In genomic region chr9:70817396-70817795, GRCm38 (mm10) we compare ENCODE assay signal across 12 mouse cellular contexts.
DNase-seq lines count a peak whose midpoint lies in the region; ATAC-seq and TF ChIP-seq lines count a peak whose summit lies in the region.
"Had no signal": no experiment of that assay in that cellular context is flagged by ENCODE, and none has a peak within 500 bp of the region (broad histone marks: within the 10 kb centered on the region; RNA-seq: fewer than 3 reads in every experiment).

No protein-coding gene starts in this region.

- no peak for TF ChIP-seq RAD21 in CH12.LX (IDR thresholded peaks at IDR 0.05; ENCODE audit: low read depth, low read length)

- H3K9me3 ChIP-seq in CH12.LX (replicated peaks; ENCODE audit: low read length) (no peaks in the 10 kb centered on the region), ES-E14 (ENCODE audit: control insufficient read depth, insufficient read depth, low read depth, low read length) (no peaks in the 10 kb centered on the region)
- no peaks in the 10 kb centered on the region for H3K9me3 ChIP-seq in midbrain, embryonic 16.5 days (replicated peaks; ENCODE audit: control insufficient read depth, low read length, poor library complexity, severe bottlenecking)
- no peaks in the 10 kb centered on the region for H3K9me3 ChIP-seq in kidney, embryonic 16.5 days (ENCODE audit: low read length)
- no peaks in the 10 kb centered on the region for H3K9me3 ChIP-seq in forebrain, embryonic 11.5 days (ENCODE audit: control insufficient read depth, low read length)

- in situ Hi-C loops in CH12.LX (cut with MboI; ENCODE audit: low pct_ligation_motif_present, low pct_unique_long_range_greater_than_20kb, low sequenced_read_pairs), result no loop called here
- in situ Hi-C loops in ES-E14 (cut with MboI; ENCODE audit: low sequenced_read_pairs in 2 of 2, unreplicated experiment in 2 of 2), result no loop called here

- no peaks in the 10 kb centered on the region for H3K79me2 ChIP-seq in CH12.LX (replicated peaks; ENCODE audit: control insufficient read depth, extremely low read depth, insufficient read depth, poor library complexity, severe bottlenecking)

- H3K27me3 ChIP-seq in CH12.LX (replicated peaks), result no peaks in the 10 kb centered on the region
- H3K27me3 ChIP-seq in midbrain, embryonic 16.5 days (ENCODE audit: control insufficient read depth, insufficient read depth, low read depth, low read length), result no peaks in the 10 kb centered on the region
- no peaks in the 10 kb centered on the region for H3K27me3 ChIP-seq in kidney, embryonic 16.5 days (ENCODE audit: insufficient read depth, low read length)
- no peaks in the 10 kb centered on the region for H3K27me3 ChIP-seq in forebrain, embryonic 11.5 days (ENCODE audit: control insufficient read depth, insufficient read depth, low read length)

- no peak for TF ChIP-seq EP300 in CH12.LX (IDR thresholded peaks at IDR 0.05; ENCODE audit: low read length)

- peak overlapping the region; percentile 82 for H3K27ac ChIP-seq in layer of hippocampus, adult 2 months
- peak overlapping the region; percentile 89 for H3K27ac ChIP-seq in CH12.LX (ENCODE audit: insufficient read depth, low read depth)
- peak overlapping the region; percentile 33; the same call in 1 of the 2 replicates for H3K27ac ChIP-seq in ES-E14 (ENCODE audit: insufficient read depth, low read depth, low read length, poor library complexity, severe bottlenecking)
- 0 out of 2 replicates have a peak overlapping the region, but pooled peaks have one; percentile 18 for H3K27ac ChIP-seq in midbrain, embryonic 16.5 days (ENCODE audit: low read length)
- no peak overlapping the region for H3K27ac ChIP-seq in kidney, embryonic 16.5 days (ENCODE audit: low read length)
- no peak overlapping the region for H3K27ac ChIP-seq in forebrain, embryonic 11.5 days (ENCODE audit: low read depth, low read length)

- ATAC-seq in midbrain, embryonic 16.5 days, result no peak
- no peak for ATAC-seq in kidney, embryonic 16.5 days (ENCODE audit: low FRiP score, low TSS enrichment)
- no peak for ATAC-seq in forebrain, embryonic 11.5 days (replicated peaks; ENCODE audit: low FRiP score)

- no peak for TF ChIP-seq CTCF in layer of hippocampus, adult 2 months (conservative IDR thresholded peaks at IDR 0.05)
- no peak for TF ChIP-seq CTCF in CH12.LX (conservative IDR thresholded peaks at IDR 0.05 in 1 of 2, IDR thresholded peaks at IDR 0.05 in 1 of 2; ENCODE audit: low read depth in 2 of 2, low read length in 2 of 2)

- no peak for DNase-seq in layer of hippocampus, adult 2 months (ENCODE audit: low spot score in 2 of 2)
- no peak for DNase-seq in layer of hippocampus, adult 11-12 months (ENCODE audit: low spot score)
- DNase-seq in CH12.LX (ENCODE audit: extremely low read depth) (no peak), ES-E14 (ENCODE audit: low read depth, low spot score) (peak; percentile 62)
- no peak for DNase-seq in forebrain, embryonic 11.5 days (ENCODE audit: low spot score)
- DNase-seq: cerebellum, adult 11-12 months; kidney, adult 2 months; lung, postnatal 14 days; right cerebral cortex, postnatal 4 days had no signal

- no peak for TF ChIP-seq POLR2A in CH12.LX (IDR thresholded peaks at IDR 0.05; ENCODE audit: low read depth, low read length)

- 11% methylated on average over 1 of the region's 1 CpGs for WGBS in midbrain, embryonic 16.5 days
- WGBS in kidney, embryonic 16.5 days, result 42% methylated on average over 1 of the region's 1 CpGs
- 29% methylated on average over 1 of the region's 1 CpGs for WGBS in forebrain, embryonic 11.5 days

- H3K4me1 ChIP-seq in CH12.LX (ENCODE audit: control insufficient read depth in 1 of 2, insufficient read depth in 2 of 2) (peaks cover 14 to 44% of the 10 kb centered on the region in 2 experiments), ES-E14 (ENCODE audit: control insufficient read depth in 2 of 2, insufficient read depth in 2 of 2, low read length in 2 of 2, poor library complexity in 1 of 2) (peaks cover 8 to 34% of the 10 kb centered on the region in 2 experiments; a peak in 3 of 4 replicates)
- H3K4me1 ChIP-seq in midbrain, embryonic 16.5 days (ENCODE audit: control insufficient read depth, insufficient read depth, low read length), result peaks cover 10% of the 10 kb centered on the region; the same call in 1 of the 2 replicates
- H3K4me1 ChIP-seq in kidney, embryonic 16.5 days (ENCODE audit: insufficient read depth, low read length), result peaks cover 17% of the 10 kb centered on the region
- H3K4me1 ChIP-seq in forebrain, embryonic 11.5 days (replicated peaks; ENCODE audit: control insufficient read depth, insufficient read depth, low read length), result no peaks in the 10 kb centered on the region; the same call in 1 of the 2 replicates

- H3K9ac ChIP-seq in CH12.LX (ENCODE audit: insufficient read depth, low read depth) (peak overlapping the region; percentile 85; the same call in 1 of the 2 replicates), ES-E14 (ENCODE audit: insufficient read depth, low read depth, low read length, poor library complexity, severe bottlenecking) (no peak overlapping the region)
- H3K9ac ChIP-seq in midbrain, embryonic 16.5 days (ENCODE audit: low read depth, low read length), result no peak overlapping the region
- H3K9ac ChIP-seq in kidney, embryonic 16.5 days (replicated peaks; ENCODE audit: low read length), result no peak overlapping the region
- H3K9ac ChIP-seq in forebrain, embryonic 11.5 days (ENCODE audit: low read length), result no peak overlapping the region

- dilution Hi-C loops in CH12.LX (cut with MboI; ENCODE audit: extremely low pct_ligation_motif_present, extremely low pct_unique_long_range_greater_than_20kb, low sequenced_read_pairs), result no loop called here

- H3K36me3 ChIP-seq in CH12.LX (replicated peaks in 1 of 2; ENCODE audit: control insufficient read depth in 1 of 2, insufficient read depth in 1 of 2, low read length in 1 of 2), result peaks cover 3 to 4% of the 10 kb centered on the region in 2 experiments
- no peaks in the 10 kb centered on the region for H3K36me3 ChIP-seq in ES-E14 (ENCODE audit: control insufficient read depth, insufficient read depth, low read length, poor library complexity, severe bottlenecking)
- H3K36me3 ChIP-seq in midbrain, embryonic 16.5 days (ENCODE audit: control insufficient read depth, insufficient read depth, low read length), result no peaks in the 10 kb centered on the region
- no peaks in the 10 kb centered on the region for H3K36me3 ChIP-seq in kidney, embryonic 16.5 days (ENCODE audit: insufficient read depth, low read length)
- H3K36me3 ChIP-seq in forebrain, embryonic 11.5 days (ENCODE audit: control insufficient read depth, insufficient read depth, low read length), result no peaks in the 10 kb centered on the region

- H3K4me3 ChIP-seq in layer of hippocampus, adult 2 months, result no peak overlapping the region
- H3K4me3 ChIP-seq in CH12.LX (replicated peaks in 1 of 3; ENCODE audit: low read depth in 2 of 3, low read length in 2 of 3, poor library complexity in 1 of 3) (peak overlapping the region in 2 of 3 experiments; percentile 20 to 47), ES-E14 (ENCODE audit: insufficient read depth in 1 of 2, low read depth in 1 of 2, low read length in 2 of 2, poor library complexity in 1 of 2, severe bottlenecking in 1 of 2) (no peak overlapping the region)
- no peak overlapping the region for H3K4me3 ChIP-seq in midbrain, embryonic 16.5 days (ENCODE audit: low read depth, low read length)
- H3K4me3 ChIP-seq in kidney, embryonic 16.5 days (ENCODE audit: low read length), result no peak overlapping the region
- H3K4me3 ChIP-seq in forebrain, embryonic 11.5 days (ENCODE audit: low read depth, low read length), result no peak overlapping the region
- H3K4me3 ChIP-seq: myocyte had no signal

- H3K4me2 ChIP-seq in CH12.LX (ENCODE audit: insufficient read depth, low read depth, poor library complexity, severe bottlenecking), result peak overlapping the region; percentile 83
- H3K4me2 ChIP-seq in midbrain, embryonic 16.5 days (ENCODE audit: low read length), result no peak overlapping the region
- no peak overlapping the region for H3K4me2 ChIP-seq in kidney, embryonic 16.5 days (replicated peaks; ENCODE audit: low read depth, low read length)
- H3K4me2 ChIP-seq in forebrain, embryonic 11.5 days (ENCODE audit: low read depth, low read length, severe bottlenecking), result no peak overlapping the region

TF ChIP-seq in CH12.LX, 34 proteins besides CTCF, POLR2A, EP300 and RAD21:
- TF ChIP-seq MAX (IDR thresholded peaks at IDR 0.05; ENCODE audit: low read length) (no peak), ZNF384 (IDR thresholded peaks at IDR 0.05; ENCODE audit: low read depth, low read length) (no peak), BHLHE40 (IDR thresholded peaks at IDR 0.05; ENCODE audit: low read depth, low read length) (no peak), TBP (conservative IDR thresholded peaks at IDR 0.05; ENCODE audit: low read depth, low read length) (no peak), MAZ (IDR thresholded peaks at IDR 0.05; ENCODE audit: low read depth, low read length) (0 out of 2 replicates have a peak, but pooled peaks have one; percentile 10)
TF ChIP-seq in CH12.LX: peak in this region for 1.

TF ChIP-seq in ES-E14, 5 proteins besides CTCF, POLR2A, EP300 and RAD21:
- TF ChIP-seq CHD2 (IDR thresholded peaks at IDR 0.05; ENCODE audit: low read depth, low read length) (0 out of 2 replicates have a peak, but pooled peaks have one; percentile 24), MAFK (IDR thresholded peaks at IDR 0.05; ENCODE audit: insufficient read depth, low read depth, low read length) (no peak)
TF ChIP-seq in ES-E14: peak in this region for 1.

Comparison
In these comparisons a context has a peak if more than half of its experiments do, and no peak if none do; other contexts are left out.
1. H3K27ac ChIP-seq: peak in layer of hippocampus, adult 2 months (single experiment), CH12.LX (single experiment), ES-E14 (single experiment) and midbrain, embryonic 16.5 days (single experiment); none in kidney, embryonic 16.5 days (single experiment) and forebrain, embryonic 11.5 days (single experiment).
2. H3K4me3 ChIP-seq: peak in CH12.LX (2 of 3); none in layer of hippocampus, adult 2 months (single experiment), ES-E14 (0 of 2), midbrain, embryonic 16.5 days (single experiment), kidney, embryonic 16.5 days (single experiment) and forebrain, embryonic 11.5 days (single experiment).